Mouse (Mus musculus) heart, adult 8-10 months (tissue): Measurements from ENCODE around the gene 4930474N05Rik. TPM values are rescaled to one million over a fixed set of nuclear protein-coding genes. Genes with fewer than 3 reads are reported as not detected.

Experiments used
- DNase-seq: peaks from one replicate; pipeline ENCODE4 v3.0.0; 2022; ENCODE audit warnings: low spot score
- total RNA-seq, 4 experiments: library from RNA; stranded (reverse); gene quantifications; 2 replicates each; pipeline ENCODE4 v1.2.4; 2022

Gene 4930474N05Rik
- not detected for total RNA-seq

DNA sequence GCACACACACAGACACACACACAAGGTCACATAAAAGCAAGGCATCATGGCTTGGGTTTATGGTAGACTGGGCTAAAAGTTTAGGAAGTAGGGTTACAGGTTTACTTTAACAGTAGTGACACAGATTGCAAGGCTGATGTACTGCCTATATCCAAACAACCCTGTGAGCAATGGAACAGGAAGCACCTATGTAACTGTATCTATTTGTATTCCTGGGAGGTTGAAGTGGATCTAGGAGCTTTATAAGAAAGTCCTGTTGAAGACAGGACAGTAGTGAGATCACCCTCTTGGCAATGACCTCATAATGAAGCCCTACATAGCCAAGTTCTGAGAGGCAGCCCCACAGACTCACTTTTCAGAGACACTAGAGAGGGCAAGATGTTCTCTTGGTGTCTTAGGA is at the start of gene 4930474N05Rik:
Gene 4930474N05Rik, plus strand, starts transcription at position 301 of the 400 bp plus-strand sequence.
- no peak for DNase-seq

- peak; percentile 1 for DNase-seq
Measured at GRCm38 (mm10) chr14:36048746-36049391, 45.8 kb upstream of the 4930474N05Rik start.

- no peak for DNase-seq
Measured at GRCm38 (mm10) chr14:36053281-36053680, 41.4 kb upstream of the 4930474N05Rik start.

- DNase-seq, result no peak
Measured at GRCm38 (mm10) chr14:36098528-36098927, 3.8 kb downstream of the 4930474N05Rik start.

GRCm38 (mm10) chr14:36099647-36100046 is 4.9 kb downstream of the 4930474N05Rik start:
- DNase-seq, result no peak

GRCm38 (mm10) chr14:36100731-36101130 is 6.0 kb downstream of the 4930474N05Rik start:
- DNase-seq, result no peak

GRCm38 (mm10) chr14:36114481-36114880 is 19.8 kb downstream of the 4930474N05Rik start:
- DNase-seq, result no peak

DNA sequence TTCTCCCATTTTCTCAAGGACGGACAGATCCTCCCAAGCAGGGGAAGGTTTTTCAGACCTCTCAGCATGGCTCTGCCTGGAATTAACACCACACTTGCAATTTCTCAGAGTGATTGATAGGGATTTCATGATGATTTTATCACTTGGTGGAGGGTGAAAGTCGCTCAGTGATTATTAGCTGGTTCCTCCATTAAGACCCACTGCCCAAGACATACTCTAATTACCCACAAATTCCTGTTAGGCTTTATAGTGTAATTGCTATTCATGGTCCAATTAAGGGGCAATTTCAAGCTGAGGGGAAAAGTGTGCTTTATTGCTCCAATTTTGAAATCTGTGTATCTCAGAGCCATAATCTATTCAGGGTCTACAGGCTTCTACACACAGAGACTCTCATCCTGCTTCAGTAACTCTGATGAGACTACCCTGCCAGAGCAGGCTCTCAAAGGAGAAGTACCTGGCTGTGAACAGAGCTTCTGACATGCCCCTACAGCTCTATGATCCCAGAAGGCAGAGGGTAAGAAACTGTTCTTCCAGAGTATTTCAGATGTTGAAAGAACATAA is 29.1 kb downstream of the 4930474N05Rik start:
- DNase-seq, result no peak

DNA sequence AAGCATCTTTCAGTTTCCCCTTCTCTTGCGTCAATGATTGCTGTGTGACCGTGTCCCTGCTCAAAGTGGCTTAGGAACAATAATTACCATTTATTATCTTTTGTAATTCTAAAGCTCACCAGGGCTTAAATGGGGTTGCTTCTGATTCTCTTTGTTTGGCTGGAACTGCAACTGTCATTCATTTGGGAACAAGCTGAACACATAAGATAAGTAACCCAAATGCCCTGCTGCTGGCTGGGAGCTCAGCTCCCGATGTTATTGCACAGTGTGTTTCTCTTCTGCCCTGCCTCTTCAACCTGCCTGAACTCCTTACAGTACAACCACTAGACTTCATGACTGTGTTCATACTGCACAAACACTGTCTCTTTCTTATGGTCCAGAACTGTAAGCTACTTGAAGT is 41.0 kb downstream of the 4930474N05Rik start:
- no peak for DNase-seq

DNA sequence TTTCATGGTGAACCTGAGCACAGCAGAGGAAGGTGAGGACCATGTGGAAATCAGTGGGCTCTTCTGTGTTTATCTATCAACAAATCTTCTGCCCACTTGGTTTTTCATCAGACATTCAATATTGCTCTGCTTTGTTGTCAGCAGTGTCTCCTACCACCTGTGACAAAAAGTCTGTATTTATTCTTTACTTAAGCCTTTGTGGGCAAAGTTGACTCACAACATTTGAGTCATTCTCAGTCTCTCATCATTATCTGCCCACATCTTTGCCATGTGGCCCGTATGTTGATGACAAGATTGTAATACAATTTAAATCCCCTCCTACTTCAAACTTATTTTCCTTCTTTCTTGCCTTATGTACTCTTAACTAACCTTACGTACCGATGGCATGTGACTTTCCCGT is 43.0 kb downstream of the 4930474N05Rik start:
- DNase-seq, result no peak

- no peak for DNase-seq
Measured at GRCm38 (mm10) chr14:36145261-36145660, 50.5 kb downstream of the 4930474N05Rik start.
